Mouse (Mus musculus): Measurements from ENCODE around the gene Gpr180.
A peak's percentile ranks its signal among the peaks of the same experiment; 100 is the strongest.

GRCm38 (mm10) chr14:118209642-118210041 lies 72.7 kb downstream of the Gpr180 start:
- peak; percentile 50 for TF ChIP-seq CTCF (conservative IDR thresholded peaks at IDR 0.05; ENCODE audit: low read length)
- no peak for TF ChIP-seq POU5F1 (IDR thresholded peaks at IDR 0.05; ENCODE audit: borderline replicate concordance, low read length)

All from E14TG2a.4 (cell line).